Mouse (Mus musculus) cerebellum, adult 2 months (tissue): Measurements from ENCODE around the gene Pin1.

Experiments used
- CTCF ChIP-seq: fragments of 200-500 bp; IDR thresholded peaks from 2 replicates; pipeline ENCODE4 v1.5.1; 2011; ENCODE audit warnings: low read depth, mild to moderate bottlenecking, control low read depth, low read length, moderate library complexity, borderline replicate concordance; ENCODE audit not compliant: insufficient read depth
- POLR2A ChIP-seq: fragments of 200-500 bp; IDR thresholded peaks from 2 replicates; pipeline ENCODE4 v1.6.1; 2011; ENCODE audit warnings: low read length, control low read depth, borderline replicate concordance; ENCODE audit not compliant: insufficient read depth

DNA sequence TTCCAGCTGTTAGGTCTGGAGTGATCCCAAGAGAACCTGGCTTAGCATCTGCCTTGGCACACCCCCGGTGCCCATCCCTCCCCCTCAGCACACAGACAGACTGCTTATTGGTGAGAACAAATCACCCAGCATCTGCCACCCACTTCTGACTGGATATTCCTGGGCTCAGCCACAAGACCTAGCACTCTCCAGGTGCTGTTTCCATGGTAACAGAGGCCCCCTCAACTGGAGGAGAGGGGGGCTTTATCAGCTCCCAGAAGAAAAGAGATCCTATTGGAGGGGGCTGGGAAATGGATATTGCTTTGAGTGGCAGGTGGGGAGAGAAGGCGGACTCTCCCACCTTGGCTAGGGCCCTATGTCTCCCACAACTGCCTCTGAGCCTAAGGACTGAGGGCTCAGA, 12.1 kb downstream of the Pin1 start:
- TF ChIP-seq CTCF (no peak), POLR2A (no peak)
